Mouse (Mus musculus) stomach, embryonic 15.5 days (tissue): ENCODE results near the gene Srrm3. TPM values are rescaled to one million over a fixed set of nuclear protein-coding genes. Genes with fewer than 3 reads are reported as not detected.

Experiments
- ATAC-seq: fragments of 200-750 bp; cut with Nextera tagmentation; 2 replicates; pipeline ENCODE4 v1.8.0; 2017; ENCODE audit warnings: low read depth, moderate number of reproducible peaks, moderate TSS enrichment; ENCODE audit not compliant: insufficient read depth, low FRiP score
- H3K27ac ChIP-seq: fragments of 300-500 bp; sonication (generic); 2 replicates; pipeline ENCODE4 v1.5.1; 2015; ENCODE audit warnings: mild to moderate bottlenecking, inconsistent platforms
- H3K27me3 ChIP-seq: fragments of 300-500 bp; sonication (generic); replicated peaks from 2 replicates; pipeline ENCODE4 v1.6.1; 2015; ENCODE audit warnings: inconsistent platforms
- H3K36me3 ChIP-seq: fragments of 300-500 bp; sonication (generic); 2 replicates; pipeline ENCODE4 v1.6.1; 2015; ENCODE audit warnings: inconsistent platforms
- H3K4me1 ChIP-seq: fragments of 300-500 bp; sonication (generic); 2 replicates; pipeline ENCODE4 v1.6.1; 2015; ENCODE audit warnings: inconsistent platforms
- H3K4me2 ChIP-seq: fragments of 300-500 bp; sonication (generic); 2 replicates; pipeline ENCODE4 v1.6.1; 2015; ENCODE audit warnings: mild to moderate bottlenecking, inconsistent platforms
- H3K4me3 ChIP-seq: fragments of 300-500 bp; sonication (generic); replicated peaks from 2 replicates; pipeline ENCODE4 v1.5.1; 2015; ENCODE audit warnings: inconsistent platforms
- H3K9ac ChIP-seq: fragments of 300-500 bp; sonication (generic); 2 replicates; pipeline ENCODE4 v1.6.1; 2015; ENCODE audit warnings: inconsistent platforms
- H3K9me3 ChIP-seq: fragments of 300-500 bp; sonication (generic); 2 replicates; pipeline ENCODE4 v1.6.1; 2016; ENCODE audit warnings: inconsistent platforms
- WGBS: fragments of 180-500 bp; shearing (Covaris S2); methylation state at CpG from one replicate; pipeline ENCODE4 v1.1.7; 2015; 5-methylcytosine and 5-hydroxymethylcytosine counted together
- polyA plus RNA-seq: library from polyadenylated mRNA; unstranded; fragments of >200 nt; fragmentation: Nextera tagmentation; extraction: Ambion mirVana; gene quantifications from 2 replicates; pipeline ENCODE4 v1.2.1, GENCODE M21; 2015

Gene Srrm3
- polyA plus RNA-seq = 2.9 and 4.2 TPM in 2 replicates

DNA sequence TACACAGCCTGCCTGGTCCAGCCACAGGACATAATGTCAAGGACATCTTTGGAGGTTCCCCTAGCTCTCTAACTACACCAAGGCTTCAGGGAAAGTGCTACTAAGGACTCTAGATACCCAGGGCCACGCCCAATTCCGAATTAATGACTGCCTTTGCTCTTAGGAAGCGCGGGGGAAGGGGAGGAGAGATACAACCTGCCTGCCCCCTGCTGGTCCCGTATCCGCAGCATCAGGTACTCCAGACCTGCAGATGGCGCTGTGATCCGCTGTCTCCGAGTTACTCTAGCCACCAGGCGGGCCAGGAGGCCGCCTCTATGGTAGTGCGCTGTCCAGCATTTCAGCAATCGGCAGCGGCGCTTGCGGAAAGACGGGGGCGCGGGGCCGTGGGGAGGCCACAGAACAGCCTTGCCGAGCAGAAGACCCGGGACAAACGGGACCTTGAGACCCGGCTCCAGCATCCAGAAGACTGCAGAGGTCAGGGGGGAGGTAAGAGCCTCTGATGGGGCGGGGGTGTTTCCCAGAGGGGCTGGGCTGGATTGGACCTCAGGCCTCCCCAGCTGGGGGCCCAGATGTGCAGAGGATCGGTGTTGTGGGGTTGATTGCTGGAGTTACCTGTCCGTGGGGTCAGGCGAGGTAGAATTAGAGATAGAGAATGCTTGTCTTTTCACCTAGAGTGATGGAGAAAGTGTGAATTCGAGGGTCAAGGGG is at the start of gene Srrm3:
Srrm3 (plus strand) TSS at position 336 of the 708 bp plus-strand sequence.
- Histone ChIP-seq H3K36me3 (no peaks in the 10 kb centered on the region), H3K4me3 (peak within 1 kb of the TSS; percentile 14), H3K4me2 (peak within 1 kb of the TSS; percentile 21; the same call in 1 of the 2 replicates), H3K27ac (no peak within 1 kb of the TSS), H3K9me3 (no peaks in the 10 kb centered on the region), H3K4me1 (peaks cover 4% of the 10 kb centered on the region; the same call in 1 of the 2 replicates), H3K27me3 (no peaks in the 10 kb centered on the region), H3K9ac (no peak within 1 kb of the TSS)
- 4% methylated on average over 29 of the region's 29 CpGs for WGBS
- peak; percentile 27 for ATAC-seq

DNA sequence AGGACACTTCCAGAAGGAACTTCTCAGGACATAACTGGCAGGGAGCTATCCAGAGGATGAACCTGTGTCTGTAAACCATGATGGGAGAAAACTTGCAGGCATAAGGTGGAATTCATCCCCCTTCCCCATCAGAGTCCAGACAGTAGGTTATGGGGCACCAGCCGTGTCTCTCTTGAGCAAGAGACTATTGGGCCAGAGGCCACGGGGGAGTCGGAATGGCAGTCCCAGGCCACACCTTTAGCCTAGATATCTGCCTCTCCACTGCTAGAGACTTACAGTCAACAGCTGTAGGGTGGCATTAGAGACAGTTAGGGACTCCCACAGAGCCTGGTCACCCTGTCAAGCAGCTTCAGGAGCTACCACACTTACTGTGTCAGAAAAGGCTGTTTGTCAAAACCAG is 44.8 kb upstream of the Srrm3 start:
- H3K9me3 ChIP-seq = no peaks in the 10 kb centered on the region
- H3K4me3 ChIP-seq = no peak overlapping the region
- H3K4me2 ChIP-seq = no peak overlapping the region
- H3K4me1 ChIP-seq = no peaks in the 10 kb centered on the region
- WGBS = 67% methylated on average over 3 of the region's 3 CpGs
- no peaks in the 10 kb centered on the region for H3K36me3 ChIP-seq
- H3K27me3 ChIP-seq = no peaks in the 10 kb centered on the region
- no peak for ATAC-seq
- H3K9ac ChIP-seq = no peak overlapping the region
- H3K27ac ChIP-seq = no peak overlapping the region

DNA sequence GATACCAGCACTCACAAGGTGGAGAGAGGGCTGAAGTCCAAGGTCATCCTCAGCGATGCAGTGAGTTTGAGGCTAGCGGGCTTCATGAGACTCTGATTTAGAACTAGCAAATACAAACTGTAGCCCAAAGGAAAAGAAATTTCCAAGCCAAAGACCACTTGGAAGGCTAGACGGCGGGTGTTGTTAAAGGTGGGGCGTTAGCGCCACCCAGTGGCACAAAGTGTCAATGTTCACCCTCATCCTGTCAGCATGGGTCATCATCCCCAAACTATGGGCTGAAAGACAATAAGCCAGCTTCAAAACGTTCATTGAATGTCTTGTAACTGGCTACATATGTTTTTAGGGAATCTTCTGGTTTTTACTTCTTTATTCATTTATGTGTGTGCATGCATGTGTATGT is 43.2 kb upstream of the Srrm3 start:
- no peak for ATAC-seq

DNA sequence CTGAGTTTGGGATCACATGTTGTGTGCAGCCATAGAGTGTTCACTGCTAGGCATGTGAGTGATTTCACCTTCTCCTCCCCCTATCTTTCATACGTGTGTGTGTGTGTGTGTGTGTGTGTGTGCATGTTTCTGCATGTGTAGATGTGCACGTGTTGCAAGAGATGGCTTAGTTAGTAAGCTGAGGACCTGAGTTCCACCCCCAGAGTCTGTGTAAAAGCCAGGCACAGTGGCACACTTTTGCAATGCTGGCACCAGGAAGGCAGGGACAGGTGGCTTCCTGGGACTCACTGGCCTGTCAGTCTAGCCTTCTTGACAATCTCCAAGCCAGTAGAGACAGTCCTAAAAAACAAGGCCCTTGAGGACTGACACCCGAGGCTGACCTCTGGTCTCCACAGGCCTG is 41.7 kb upstream of the Srrm3 start:
- Histone ChIP-seq H3K9ac (no peak overlapping the region), H3K4me3 (no peak overlapping the region), H3K9me3 (no peaks in the 10 kb centered on the region), H3K27me3 (no peaks in the 10 kb centered on the region), H3K36me3 (no peaks in the 10 kb centered on the region), H3K27ac (no peak overlapping the region), H3K4me1 (no peaks in the 10 kb centered on the region), H3K4me2 (no peak overlapping the region)
- 66% methylated on average over 3 of the region's 3 CpGs for WGBS
- ATAC-seq = no peak

More for the DNA sequence above, 43.2 kb upstream of the Srrm3 start:
- Histone ChIP-seq H3K9me3 (no peaks in the 10 kb centered on the region), H3K27me3 (no peaks in the 10 kb centered on the region), H3K36me3 (no peaks in the 10 kb centered on the region), H3K9ac (no peak overlapping the region), H3K27ac (no peak overlapping the region), H3K4me3 (no peak overlapping the region), H3K4me2 (no peak overlapping the region), H3K4me1 (no peaks in the 10 kb centered on the region)
- WGBS = 3% methylated on average over 7 of the region's 7 CpGs

DNA sequence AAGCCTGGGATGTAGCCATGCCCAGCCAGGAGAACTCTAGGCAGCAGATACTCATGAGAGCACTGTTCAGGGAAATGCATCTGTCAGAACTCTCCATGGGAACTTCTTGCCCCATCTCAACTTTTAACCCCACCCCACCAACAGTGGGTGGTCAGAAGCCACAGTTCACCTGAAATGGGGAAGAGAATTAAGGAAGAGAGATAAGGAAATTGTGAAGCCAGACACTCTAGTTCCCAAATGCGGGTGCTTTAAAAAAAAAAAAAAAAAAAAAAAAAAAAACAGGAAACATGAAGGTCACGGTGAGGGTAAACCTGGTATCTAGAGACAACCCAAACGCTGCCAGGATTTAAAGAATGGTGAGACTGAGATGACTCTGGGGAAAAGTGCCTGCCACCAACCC is 34.2 kb upstream of the Srrm3 start:
- no peak overlapping the region for H3K4me3 ChIP-seq
- 0 out of 2 replicates have a peak, but pooled peaks cover 3% of the 10 kb centered on the region for H3K4me1 ChIP-seq
- H3K27me3 ChIP-seq = no peaks in the 10 kb centered on the region
- H3K27ac ChIP-seq = no peak overlapping the region
- H3K9ac ChIP-seq = no peak overlapping the region
- no peaks in the 10 kb centered on the region for H3K9me3 ChIP-seq
- WGBS = 35% methylated on average over 3 of the region's 3 CpGs
- H3K36me3 ChIP-seq = no peaks in the 10 kb centered on the region
- no peak for ATAC-seq
- no peak overlapping the region for H3K4me2 ChIP-seq

DNA sequence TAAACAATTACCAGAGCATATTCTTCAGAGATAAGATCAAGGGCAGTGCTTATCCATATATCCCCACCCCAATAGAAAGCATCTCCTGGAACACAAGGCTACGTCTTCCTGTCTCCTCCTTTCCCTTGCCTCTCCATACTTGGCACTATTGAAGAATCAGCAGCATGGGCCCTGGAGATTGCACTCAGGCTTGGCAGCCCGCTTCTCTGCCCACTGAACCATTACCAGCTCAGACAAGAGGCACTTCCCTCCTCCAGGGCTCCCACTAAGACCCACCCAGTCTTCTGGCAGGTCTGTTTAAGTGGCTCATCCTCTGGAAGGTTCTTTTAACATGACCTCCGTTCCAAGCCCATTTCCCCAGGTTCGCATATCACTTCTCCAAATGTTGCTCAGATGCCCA is 30.1 kb upstream of the Srrm3 start:
- Histone ChIP-seq H3K27ac (no peak overlapping the region), H3K4me1 (peaks cover 16% of the 10 kb centered on the region), H3K9ac (no peak overlapping the region), H3K4me2 (no peak overlapping the region), H3K27me3 (no peaks in the 10 kb centered on the region), H3K36me3 (0 out of 2 replicates have a peak, but pooled peaks cover under 1% of the 10 kb centered on the region), H3K9me3 (no peaks in the 10 kb centered on the region), H3K4me3 (no peak overlapping the region)
- WGBS = 81% methylated on average over 4 of the region's 4 CpGs
- ATAC-seq = no peak

DNA sequence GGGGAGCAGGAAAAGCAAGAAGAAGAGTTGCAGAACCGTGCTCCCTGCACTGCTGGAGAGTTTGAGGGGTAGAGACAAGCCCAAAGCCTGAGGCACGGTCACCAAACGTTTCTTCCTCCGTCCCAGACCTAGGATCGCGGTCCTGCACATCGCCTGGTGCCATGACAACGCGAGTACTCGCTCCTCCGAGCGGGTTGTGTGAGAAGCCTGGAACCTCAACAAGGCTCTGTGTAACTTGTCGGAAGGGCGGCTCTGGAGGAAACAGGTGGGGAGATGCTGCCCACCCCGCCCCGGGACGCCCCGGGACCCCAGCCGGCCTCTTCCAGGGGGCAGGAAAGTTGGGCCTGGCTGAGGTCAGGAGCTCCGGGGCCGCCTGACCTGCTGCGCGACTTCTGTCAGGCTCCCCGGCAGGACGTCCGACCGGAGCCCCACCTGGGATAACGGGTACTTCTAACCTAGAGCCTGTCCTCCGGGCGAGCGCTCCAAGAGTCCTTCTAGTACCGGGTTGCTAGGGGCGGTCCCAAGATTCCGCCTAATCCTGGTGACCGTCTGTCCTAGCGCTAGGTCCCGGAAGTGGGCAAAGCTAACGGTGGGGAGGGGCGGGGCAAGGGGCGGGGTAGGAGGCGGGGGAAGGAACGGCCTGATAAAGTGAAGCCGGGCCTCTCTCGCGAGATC is 28.8 kb upstream of the Srrm3 start, which contains the start of gene Styxl1:
Styxl1 (minus strand) TSS at position 590 of the 675 bp plus-strand sequence.
- WGBS = under 1% methylated on average over 45 of the region's 45 CpGs
- H3K36me3 ChIP-seq = peaks cover 8% of the 10 kb centered on the region

DNA sequence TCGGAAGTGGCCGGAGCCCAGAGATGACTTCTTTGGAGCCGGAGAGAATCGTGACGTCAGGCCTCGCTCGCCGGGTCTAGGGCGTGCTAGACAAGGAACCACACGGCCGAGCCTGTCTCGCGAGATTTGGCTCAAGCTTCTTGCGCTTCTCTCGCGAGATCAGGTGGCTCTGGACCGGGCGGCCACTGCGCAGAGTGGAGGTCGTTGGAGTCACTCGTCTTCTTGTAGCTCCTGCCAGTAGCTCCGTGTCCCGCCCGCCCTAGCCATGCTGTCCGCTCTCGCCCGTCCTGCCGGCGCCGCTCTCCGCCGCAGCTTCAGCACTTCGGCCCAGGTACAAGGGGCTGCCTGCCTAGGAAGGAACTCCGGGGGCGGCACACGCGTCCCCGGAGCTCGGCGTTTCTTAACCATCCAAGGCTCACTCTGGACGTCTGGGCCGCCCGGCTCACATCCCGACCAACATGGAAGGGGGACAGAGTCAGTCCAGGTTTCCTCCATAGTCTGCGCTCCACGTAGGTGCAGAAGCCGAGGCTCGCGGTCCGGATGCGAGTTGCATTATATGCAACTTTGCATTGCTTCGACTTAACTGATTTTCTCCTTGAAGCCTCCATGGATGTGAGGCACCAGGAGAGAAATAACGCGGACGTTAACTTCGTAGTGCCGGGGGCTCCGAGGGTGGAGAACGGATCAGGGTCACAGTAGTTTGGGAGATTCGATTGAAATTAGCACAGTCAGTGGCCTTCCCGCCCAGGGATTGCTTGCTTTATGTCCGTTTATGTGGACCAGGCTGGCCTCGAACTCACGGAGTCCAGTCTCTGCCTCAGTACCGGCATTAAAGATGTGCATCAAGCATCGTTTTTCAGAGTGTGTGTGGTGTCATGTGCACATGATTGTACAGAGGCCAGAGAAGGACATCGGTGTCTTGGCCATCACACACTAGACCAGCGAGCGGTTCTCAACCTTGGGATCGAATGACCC is 27.9 kb upstream of the Srrm3 start, which contains the start of gene Mdh2:
Mdh2 (plus strand) TSS at position 10 of the 975 bp plus-strand sequence.
- H3K4me3 ChIP-seq = peak within 1 kb of the TSS; percentile 74
- WGBS = under 1% methylated on average over 70 of the region's 70 CpGs

More for the DNA sequence above, 28.8 kb upstream of the Srrm3 start, which contains the start of gene Styxl1:
- H3K9me3 ChIP-seq = no peaks in the 10 kb centered on the region
- H3K4me1 ChIP-seq = peaks cover 16% of the 10 kb centered on the region
- peak within 1 kb of the TSS; percentile 83 for H3K4me2 ChIP-seq
- ATAC-seq = peak; percentile 93
- H3K27ac ChIP-seq = peak within 1 kb of the TSS; percentile 92
- peak within 1 kb of the TSS; percentile 85 for H3K9ac ChIP-seq
- peak within 1 kb of the TSS; percentile 74 for H3K4me3 ChIP-seq
- no peaks in the 10 kb centered on the region for H3K27me3 ChIP-seq

DNA sequence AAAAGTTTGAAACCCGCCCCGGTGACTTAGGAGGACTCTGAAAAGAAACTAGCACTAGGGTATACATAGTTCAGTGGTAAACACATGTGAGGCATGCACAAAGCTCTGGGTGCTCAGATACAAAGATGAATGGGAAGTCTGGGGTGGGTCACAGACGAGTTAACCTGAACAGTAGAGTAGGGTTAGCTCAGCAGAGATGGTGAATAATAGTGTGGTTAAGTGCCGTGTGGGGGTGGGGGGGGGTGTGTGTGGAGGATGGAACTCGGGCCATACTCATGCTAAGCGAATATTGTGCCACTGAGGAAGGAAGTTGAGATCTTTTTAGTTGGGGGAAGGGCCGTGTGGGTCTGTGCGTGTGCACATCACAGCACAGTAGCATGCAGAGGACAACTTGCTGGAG is 26.4 kb upstream of the Srrm3 start:
- Histone ChIP-seq H3K36me3 (peaks cover 27% of the 10 kb centered on the region), H3K4me1 (peaks cover 16% of the 10 kb centered on the region), H3K9me3 (no peaks in the 10 kb centered on the region), H3K9ac (no peak overlapping the region), H3K4me2 (no peak overlapping the region), H3K4me3 (no peak overlapping the region), H3K27me3 (no peaks in the 10 kb centered on the region), H3K27ac (no peak overlapping the region)
- WGBS = 70% methylated on average over 8 of the region's 8 CpGs
- ATAC-seq = no peak

More for the DNA sequence above, 27.9 kb upstream of the Srrm3 start, which contains the start of gene Mdh2:
- Histone ChIP-seq H3K27me3 (no peaks in the 10 kb centered on the region), H3K36me3 (peaks cover 13% of the 10 kb centered on the region), H3K27ac (peak within 1 kb of the TSS; percentile 92), H3K4me2 (peak within 1 kb of the TSS; percentile 83), H3K9ac (peak within 1 kb of the TSS; percentile 85), H3K4me1 (peaks cover 16% of the 10 kb centered on the region), H3K9me3 (no peaks in the 10 kb centered on the region)
- peak; percentile 97 for ATAC-seq

DNA sequence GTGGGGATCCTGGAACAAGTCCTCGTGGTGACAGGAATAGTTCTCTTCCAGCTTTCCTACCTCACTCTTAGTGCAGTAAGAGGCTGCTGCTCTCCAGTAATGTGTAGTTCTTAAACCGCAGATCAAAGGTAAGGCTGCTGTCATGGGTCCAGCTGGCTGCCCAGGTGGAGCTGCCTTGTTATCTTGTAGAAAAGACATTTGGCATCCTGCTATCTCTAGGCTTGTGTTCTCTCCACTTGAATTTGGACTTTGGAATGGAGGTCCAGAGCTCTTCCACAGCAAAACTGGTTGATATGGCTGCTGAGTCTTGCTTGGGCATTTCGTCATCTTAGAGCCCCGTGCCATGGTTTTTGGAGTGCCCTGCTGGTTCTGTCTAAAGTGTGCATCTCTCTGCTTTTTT is 23.8 kb upstream of the Srrm3 start:
- H3K9me3 ChIP-seq = no peaks in the 10 kb centered on the region
- H3K27ac ChIP-seq = no peak overlapping the region
- ATAC-seq = no peak
- no peaks in the 10 kb centered on the region for H3K27me3 ChIP-seq
- no peak overlapping the region for H3K4me3 ChIP-seq
- WGBS = 86% methylated on average over 4 of the region's 4 CpGs
- no peak overlapping the region for H3K9ac ChIP-seq
- H3K4me1 ChIP-seq = peaks cover 13% of the 10 kb centered on the region
- no peak overlapping the region for H3K4me2 ChIP-seq
- peaks cover 52% of the 10 kb centered on the region for H3K36me3 ChIP-seq
